Mouse (Mus musculus): Measurements from ENCODE around the gene Gm45194.

DNA sequence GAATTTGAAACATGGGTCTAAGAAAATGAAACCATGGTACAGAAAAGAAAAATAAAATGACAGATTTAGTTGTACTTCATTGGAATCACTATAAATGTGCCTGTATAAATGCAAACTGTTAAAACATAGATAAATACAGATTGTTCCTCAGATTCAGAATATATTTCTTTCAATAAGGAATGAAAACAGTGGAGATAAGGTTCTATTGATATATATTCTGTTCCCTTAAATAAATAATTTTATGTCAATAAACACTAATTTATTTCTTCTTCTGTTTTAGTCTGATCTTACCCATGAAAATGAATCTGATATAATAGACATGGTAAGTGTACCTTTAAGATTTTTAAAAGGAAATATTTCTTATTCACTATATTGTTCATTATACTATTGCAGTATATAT, 119.5 kb downstream of the Gm45194 start, which contains the start of gene Tex16:
- TF ChIP-seq POLR2A (IDR thresholded peaks at IDR 0.05; ENCODE audit: low read depth, low read length), result no peak
- TF ChIP-seq CTCF (conservative IDR thresholded peaks at IDR 0.05; ENCODE audit: insufficient read depth, insufficient read length, low read depth, low read length), result no peak

Data from kidney, adult 2 months (tissue).